Mouse (Mus musculus) hindbrain, embryonic 11.5 days (tissue): Measurements from ENCODE around the gene BC037034. TPM values are rescaled to one million over a fixed set of nuclear protein-coding genes. Genes with fewer than 3 reads are reported as not detected.
"Not testable (repeated sequence)": the region's sequence is repeated elsewhere in the genome, so short reads cannot be mapped to it uniquely, and the experiment has no call there.

Source experiments
- ATAC-seq: fragments of 200-750 bp; cut with Nextera tagmentation; 2 replicates; pipeline ENCODE4 v1.8.0; 2017; ENCODE audit warnings: mild to moderate bottlenecking, moderate TSS enrichment, moderate library complexity; ENCODE audit not compliant: low FRiP score
- DNase-seq: peaks from one replicate; pipeline ENCODE4 v3.0.0-alpha.2; 2015; ENCODE audit warnings: low spot score
- H3K27ac ChIP-seq: fragments of 300-500 bp; sonication (generic); 2 replicates; pipeline ENCODE4 v1.5.1; 2014; ENCODE audit warnings: mild to moderate bottlenecking, low read depth, low read length
- H3K27me3 ChIP-seq: fragments of 300-500 bp; sonication (generic); 2 replicates; pipeline ENCODE4 v1.6.1; 2014; ENCODE audit warnings: mild to moderate bottlenecking, low read length, moderate library complexity, mixed read lengths; ENCODE audit not compliant: control insufficient read depth, insufficient read depth
- H3K36me3 ChIP-seq: fragments of 300-500 bp; sonication (generic); 2 replicates; pipeline ENCODE4 v1.6.1; 2014; ENCODE audit warnings: mild to moderate bottlenecking, low read length, moderate library complexity, mixed read lengths; ENCODE audit not compliant: control insufficient read depth, insufficient read depth
- H3K4me1 ChIP-seq: fragments of 300-500 bp; sonication (generic); replicated peaks from 2 replicates; pipeline ENCODE4 v1.6.1; 2014; ENCODE audit warnings: low read length, mixed read lengths; ENCODE audit not compliant: control insufficient read depth, insufficient read depth
- H3K4me2 ChIP-seq: fragments of 300-500 bp; sonication (generic); replicated peaks from 2 replicates; pipeline ENCODE4 v1.6.1; 2014; ENCODE audit warnings: mild to moderate bottlenecking, low read depth, low read length
- H3K4me3 ChIP-seq: fragments of 300-500 bp; sonication (generic); 2 replicates; pipeline ENCODE4 v1.5.1; 2014; ENCODE audit warnings: low read depth, low read length
- H3K9ac ChIP-seq: fragments of 300-500 bp; sonication (generic); 2 replicates; pipeline ENCODE4 v1.6.1; 2014; ENCODE audit warnings: low read depth, low read length
- H3K9me3 ChIP-seq: fragments of 300-500 bp; sonication (generic); 2 replicates; pipeline ENCODE4 v1.6.1; 2016; ENCODE audit warnings: low read length; ENCODE audit not compliant: control insufficient read depth
- WGBS: fragments of 180-500 bp; shearing (Covaris S2); extraction: QIAGEN DNeasy Blood & Tissue Kit; methylation state at CpG from one replicate; pipeline ENCODE4 v1.1.7; 2014; 5-methylcytosine and 5-hydroxymethylcytosine counted together
- polyA plus RNA-seq: library from polyadenylated mRNA; unstranded; fragments of >200 nt; fragmentation: Nextera tagmentation; extraction: Ambion mirVana; gene quantifications from 2 replicates; pipeline ENCODE4 v1.2.1, GENCODE M21; 2014

Gene BC037034
- polyA plus RNA-seq, 1 experiment from 2014 or later = 7.1 TPM

DNA sequence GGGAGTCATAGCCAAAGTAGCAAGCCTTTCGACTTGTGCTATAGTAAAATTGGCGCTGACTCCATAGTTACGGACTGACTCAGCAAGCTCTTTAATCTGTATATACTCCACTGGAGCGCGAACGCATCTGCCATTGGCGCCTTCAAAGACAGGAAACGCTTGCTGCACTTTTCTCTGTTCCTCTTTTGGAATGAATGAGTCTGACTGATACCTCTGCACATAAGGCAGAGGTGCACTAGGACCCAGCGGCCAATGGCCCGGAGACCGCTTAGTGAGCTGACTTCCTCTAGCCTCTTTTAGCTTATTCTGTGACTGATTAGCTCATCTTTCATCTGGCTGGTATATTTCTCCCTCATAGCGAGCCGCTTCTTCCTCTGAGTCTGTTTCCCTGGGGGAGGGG is 47.2 kb downstream of the BC037034 start:
- not testable (repeated sequence) for H3K4me3 ChIP-seq, H3K27ac ChIP-seq, H3K27me3 ChIP-seq, H3K9ac ChIP-seq, ATAC-seq, DNase-seq, H3K36me3 ChIP-seq, H3K9me3 ChIP-seq, H3K4me1 ChIP-seq, H3K4me2 ChIP-seq
- WGBS = 93% methylated on average over 13 of the region's 13 CpGs

Other genes with a start within 250 kb of the BC037034 start
- gene Smok3a, start 242.8 kb downstream of the BC037034 start, polyA plus RNA-seq = not detected in 2 replicates
- not detected in 2 replicates for gene Smok3b, start 242.6 kb downstream of the BC037034 start, polyA plus RNA-seq
- not detected in 2 replicates for gene Smok3c, start 210.8 kb downstream of the BC037034 start, polyA plus RNA-seq
- gene Zkscan1, start 178.9 kb downstream of the BC037034 start, polyA plus RNA-seq = 32.5 and 39.4 TPM in 2 replicates
- gene Zscan21, start 147.1 kb downstream of the BC037034 start, polyA plus RNA-seq = 110 and 124 TPM in 2 replicates
- gene Zfp113, start 108.3 kb downstream of the BC037034 start, polyA plus RNA-seq = 28.9 and 33.4 TPM in 2 replicates
- gene Cops6, start 103.0 kb downstream of the BC037034 start, polyA plus RNA-seq = 261 and 292 TPM in 2 replicates
- 15.8 and 19.9 TPM in 2 replicates for gene Ap4m1, start 92.0 kb downstream of the BC037034 start, polyA plus RNA-seq
- 220 and 253 TPM in 2 replicates for gene Mcm7, start 91.6 kb downstream of the BC037034 start, polyA plus RNA-seq
- 106 and 110 TPM in 2 replicates for gene Taf6, start 76.6 kb downstream of the BC037034 start, polyA plus RNA-seq
- 52.4 and 56.4 TPM in 2 replicates for gene Cnpy4, start 76.5 kb downstream of the BC037034 start, polyA plus RNA-seq
- gene Mblac1, start 69.7 kb downstream of the BC037034 start, polyA plus RNA-seq = 8.6 and 12.0 TPM in 2 replicates
- not detected in 2 replicates for gene Nxpe5, start 38.1 kb downstream of the BC037034 start, polyA plus RNA-seq
- gene Lamtor4, start 8.6 kb downstream of the BC037034 start, polyA plus RNA-seq = 51.0 and 54.4 TPM in 2 replicates
- gene Gal3st4, start 8.8 kb upstream of the BC037034 start, polyA plus RNA-seq = 4.6 and 6.1 TPM in 2 replicates
- gene Gm43720, start 15.9 kb upstream of the BC037034 start, polyA plus RNA-seq = 0.06 TPM in 2 replicates
- gene Gpc2, start 16.0 kb upstream of the BC037034 start, polyA plus RNA-seq = 20.8 and 23.9 TPM in 2 replicates
- 3.0 and 3.5 TPM in 2 replicates for gene Stag3, start 16.2 kb upstream of the BC037034 start, polyA plus RNA-seq
- gene Pvrig, start 77.9 kb upstream of the BC037034 start, polyA plus RNA-seq = 0.14 TPM in 1 of 2 replicates, not detected in the other
- 54.0 and 58.2 TPM in 2 replicates for gene Zfp157, start 177.4 kb upstream of the BC037034 start, polyA plus RNA-seq